Mouse (Mus musculus): ENCODE measurements around the gene Shoc2.

GRCm38 (mm10) chr19:53898498-53898897 lies 45.6 kb upstream of the Shoc2 start:
- TF ChIP-seq CTCF (IDR thresholded peaks at IDR 0.05; ENCODE audit: borderline replicate concordance, control insufficient read depth, extremely low read depth, insufficient read depth, low read length, poor library complexity) (no peak), POLR2A (IDR thresholded peaks at IDR 0.05; ENCODE audit: control insufficient read depth, extremely low read depth, insufficient read depth, low read length, poor library complexity) (no peak)

All from thymus, adult 2 months (tissue).